Mouse (Mus musculus) C2C12 (cell line): ENCODE data around the gene Mroh8.

Source experiments
- MYOG ChIP-seq: IDR thresholded peaks from one replicate; pipeline ENCODE4 v1.6.1; 2011; ENCODE audit not compliant: control insufficient read depth, insufficient read length; ENCODE audit errors: extremely low read depth
- USF1 ChIP-seq: IDR thresholded peaks from one replicate; pipeline ENCODE4 v1.6.1; 2011; ENCODE audit warnings: low read depth, mild to moderate bottlenecking, control low read depth, moderate library complexity

DNA sequence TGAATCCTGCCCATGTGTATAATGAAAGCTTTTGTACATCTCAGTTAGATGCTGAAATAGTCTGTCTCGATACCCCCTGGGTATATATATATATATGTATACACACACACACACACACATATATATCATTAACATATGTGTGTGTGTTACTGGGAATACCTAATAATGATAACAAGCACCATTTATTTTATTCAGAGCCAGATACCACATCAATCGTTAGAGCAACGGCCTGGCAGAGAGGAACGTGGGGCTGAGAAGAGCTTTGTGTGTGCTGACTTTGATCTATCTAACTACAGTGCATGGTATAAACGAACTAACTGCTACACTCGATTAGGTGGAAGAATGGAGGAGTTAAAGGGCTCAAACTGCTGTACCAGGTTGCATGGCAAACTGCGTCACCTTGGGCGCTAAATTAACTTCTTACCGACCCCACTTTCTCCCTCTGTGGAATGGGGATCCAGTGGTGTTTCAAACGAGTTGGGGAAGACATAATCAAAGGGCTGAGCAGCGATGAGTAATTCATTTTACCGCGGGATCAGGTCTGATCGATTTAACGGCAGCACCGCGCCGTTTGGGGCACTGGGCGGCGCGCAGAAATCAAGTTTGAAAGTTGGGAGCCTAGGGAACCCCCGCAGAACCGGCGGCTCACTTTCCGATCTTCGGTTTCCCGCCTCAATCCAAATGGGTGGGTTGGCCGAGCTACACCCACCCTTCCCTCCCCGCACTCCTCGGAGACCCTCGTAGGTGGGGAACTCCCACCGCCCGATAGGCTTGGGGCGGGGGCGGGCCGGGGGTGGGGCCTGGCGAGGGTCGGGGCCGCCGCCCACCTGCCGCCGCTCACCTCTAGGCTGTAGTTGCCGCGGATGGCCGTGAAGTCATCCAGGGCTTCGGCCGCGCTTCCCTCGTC lies 75.6 kb downstream of the Mroh8 start:
- TF ChIP-seq USF1: no peak
- no peak for TF ChIP-seq MYOG
